Mouse (Mus musculus) embryonic fibroblast, embryonic 13.5 days (primary cell): ENCODE measurements around the gene D1Pas1.

ENCODE experiments used
- CTCF ChIP-seq: IDR thresholded peaks from 2 replicates; pipeline ENCODE4 v1.5.1; 2011; ENCODE audit warnings: mild to moderate bottlenecking, control low read depth, low read length, moderate library complexity, borderline replicate concordance; ENCODE audit not compliant: insufficient read depth
- POLR2A ChIP-seq: IDR thresholded peaks from 2 replicates; pipeline ENCODE4 v1.6.1; 2011; ENCODE audit warnings: low read depth, mild to moderate bottlenecking, control low read depth, low read length, moderate library complexity

DNA sequence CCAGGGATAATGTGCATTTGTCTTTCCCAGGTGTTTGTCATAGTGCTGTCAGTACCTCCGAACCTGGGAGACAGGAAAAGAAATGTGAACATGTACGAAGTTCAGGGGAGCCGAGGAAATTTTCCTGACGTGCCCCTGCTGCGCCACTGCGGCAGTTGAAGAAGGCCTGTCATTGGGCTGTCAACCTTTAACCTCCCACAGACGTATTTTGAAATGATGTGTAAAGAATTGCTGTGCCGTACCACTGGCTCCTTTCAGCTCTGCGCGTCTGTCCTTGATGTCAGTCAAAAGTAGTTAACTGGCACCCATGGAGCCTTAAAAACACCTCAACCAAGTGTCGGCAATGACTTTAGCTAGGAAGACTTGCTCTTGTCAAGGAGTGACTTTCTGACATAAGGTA, 42.9 kb downstream of the D1Pas1 start:
- no peak for TF ChIP-seq CTCF
- TF ChIP-seq POLR2A = no peak
